Mouse (Mus musculus): ENCODE data around the gene Fyttd1.
"Not testable (repeated sequence)": the region's sequence is repeated elsewhere in the genome, so short reads cannot be mapped to it uniquely, and the experiment has no call there.

The Fyttd1 gene

DNA sequence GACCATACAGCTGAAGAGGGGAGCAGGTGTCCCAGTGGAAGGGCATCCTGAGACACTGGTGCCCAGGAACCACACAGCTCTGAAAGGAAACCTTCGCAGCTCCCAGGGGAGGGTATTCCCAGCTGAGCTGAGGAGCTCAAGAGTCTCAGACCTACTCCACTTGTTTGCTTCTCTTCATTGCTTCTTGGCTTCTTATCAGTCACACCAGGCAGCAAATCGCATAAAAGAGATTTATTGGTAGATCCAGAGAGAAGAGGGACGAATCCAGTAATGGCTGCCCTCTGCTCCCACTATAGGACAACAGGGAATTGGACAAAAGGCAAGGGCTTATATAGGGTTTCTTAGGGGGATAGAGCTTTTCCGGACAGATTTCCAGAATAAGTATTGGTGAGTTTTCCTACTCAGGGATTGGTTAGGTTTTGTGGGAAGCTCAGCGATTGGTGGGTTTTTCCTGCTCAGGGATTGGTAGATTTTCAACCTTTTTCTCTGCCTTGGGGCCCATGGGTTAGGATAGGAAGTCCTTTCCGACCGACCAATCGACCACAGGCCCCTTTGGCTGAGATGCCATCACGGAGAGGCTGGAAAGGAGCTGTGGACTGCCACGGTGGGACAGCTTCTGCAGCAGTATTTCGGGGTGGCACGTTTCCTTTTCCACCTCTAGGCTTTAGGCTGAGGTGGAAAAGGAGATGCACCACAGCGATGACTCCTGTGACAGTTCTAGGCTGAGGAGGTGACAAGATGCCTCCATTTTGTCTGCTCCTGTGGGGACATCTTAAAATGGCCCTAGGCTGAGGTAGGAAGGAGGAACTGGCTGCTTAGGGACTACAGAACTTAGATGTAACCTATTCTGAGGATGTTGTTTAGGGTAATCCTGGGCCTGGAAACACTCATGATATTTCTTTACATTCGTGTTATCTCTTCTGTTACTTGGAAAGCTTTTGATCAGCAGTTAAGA is 1.9 kb downstream of the Fyttd1 start:
- no peak for DNase-seq (ENCODE audit: low spot score)

DNA sequence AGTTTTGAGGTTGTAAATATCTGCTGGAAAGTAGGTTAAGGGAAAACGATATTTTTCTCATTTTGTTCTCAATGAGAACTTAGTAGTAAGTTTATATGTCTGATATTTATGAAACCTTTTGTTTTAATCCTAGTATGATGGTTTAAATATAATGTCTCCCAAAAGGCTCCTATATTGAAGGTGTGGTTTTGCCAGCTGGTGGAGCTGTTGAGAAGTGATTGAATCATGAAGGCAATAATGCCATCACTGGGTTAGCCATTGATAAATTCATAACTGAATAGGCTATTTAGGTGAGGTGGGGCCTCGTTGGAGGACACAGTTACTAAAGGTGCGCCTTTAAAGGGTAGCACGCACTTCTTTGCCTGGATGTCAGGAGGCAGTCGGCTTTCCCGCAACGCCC is 4.2 kb downstream of the Fyttd1 start:
- DNase-seq (ENCODE audit: low spot score) = no peak

DNA sequence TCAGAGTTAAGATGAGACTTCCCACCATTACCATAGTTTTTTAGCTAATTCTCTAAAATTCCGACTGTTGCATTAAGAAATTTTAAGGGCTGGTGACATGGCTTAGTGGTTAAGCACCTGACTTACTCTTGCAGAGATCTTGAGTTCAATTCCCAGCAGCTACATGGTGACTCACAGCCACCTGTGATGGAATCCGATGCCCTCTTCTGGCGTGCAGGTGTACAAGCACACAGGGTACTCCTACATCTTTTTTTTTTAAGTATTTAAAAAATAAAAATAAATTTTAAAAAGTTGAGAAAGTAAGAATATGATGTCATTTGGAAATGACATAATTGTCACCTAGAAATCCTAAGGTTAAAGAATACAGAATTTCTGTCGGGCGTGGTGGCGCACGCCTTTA is 10.7 kb downstream of the Fyttd1 start:
- DNase-seq (ENCODE audit: low spot score) = no peak

DNA sequence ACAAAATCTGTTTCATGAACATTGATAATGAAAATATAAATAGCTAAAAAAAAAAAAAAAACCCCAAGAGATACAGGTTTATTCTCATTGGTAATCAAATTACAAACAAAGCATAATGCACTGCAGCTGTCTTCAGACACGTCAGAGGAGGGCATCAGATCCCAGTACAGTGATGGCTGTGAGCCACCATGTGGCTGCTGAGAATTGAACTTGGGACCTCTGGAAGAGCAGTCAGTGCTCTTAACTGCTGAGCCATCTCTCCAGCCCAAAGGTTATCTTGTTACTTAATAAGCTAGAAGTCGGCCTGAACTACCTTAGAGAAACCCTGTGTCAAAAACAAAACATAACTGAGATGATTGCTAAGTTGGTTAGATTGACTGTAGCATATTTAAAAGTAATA is 12.6 kb downstream of the Fyttd1 start:
- DNase-seq (ENCODE audit: low spot score) = no peak

DNA sequence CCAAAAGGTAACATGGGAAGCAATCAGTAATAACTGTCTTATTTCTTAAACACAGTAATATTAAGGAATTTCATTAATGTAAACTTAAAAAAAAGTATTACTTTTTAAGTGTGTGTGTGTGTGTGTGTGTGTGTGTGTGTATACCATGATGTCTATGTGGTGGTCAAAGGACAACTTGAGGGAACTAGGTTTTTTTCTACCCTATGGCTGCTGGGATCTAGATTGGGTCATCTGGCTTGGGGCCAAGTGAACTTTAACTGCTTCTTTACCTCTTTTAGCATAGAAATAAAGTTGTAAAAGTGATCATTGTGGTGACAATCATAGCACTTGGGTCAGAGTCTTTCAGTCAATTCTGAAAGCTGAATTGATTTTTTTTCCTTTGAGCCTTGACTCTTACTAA is 18.8 kb downstream of the Fyttd1 start:
- no peak for DNase-seq (ENCODE audit: low spot score)

DNA sequence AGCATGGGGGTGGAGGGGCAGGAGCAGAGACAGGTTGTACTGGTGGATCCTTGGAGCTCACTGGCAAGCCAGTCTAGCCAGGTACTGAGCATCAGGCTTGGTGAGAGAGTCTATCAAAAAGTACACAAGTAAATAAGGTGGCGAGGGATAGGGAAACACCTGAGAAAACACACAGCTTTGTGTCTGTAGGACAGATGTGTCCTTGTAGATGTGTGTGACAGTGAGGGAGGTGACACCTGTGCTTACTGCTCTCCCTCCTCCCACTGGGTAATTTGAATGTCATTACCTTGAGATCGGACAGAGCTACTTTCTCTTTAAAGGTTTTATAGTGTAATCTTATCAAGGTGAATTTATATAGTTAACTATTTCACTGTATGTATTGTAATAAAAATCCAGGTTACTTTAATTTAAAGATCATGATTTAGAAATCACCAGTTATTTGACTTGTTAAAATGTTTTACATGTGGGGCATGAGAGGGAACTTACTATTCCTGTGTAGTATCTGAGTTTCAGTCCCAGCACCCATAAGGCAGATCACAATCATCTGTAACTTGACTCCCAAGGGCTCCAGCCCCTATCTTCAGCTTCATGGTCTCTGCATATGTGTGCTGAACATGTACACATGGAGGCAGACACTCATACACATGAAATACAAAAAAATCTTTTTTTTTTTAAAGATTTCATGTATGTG is 24.2 kb downstream of the Fyttd1 start:
- no peak for DNase-seq (ENCODE audit: low spot score)

DNA sequence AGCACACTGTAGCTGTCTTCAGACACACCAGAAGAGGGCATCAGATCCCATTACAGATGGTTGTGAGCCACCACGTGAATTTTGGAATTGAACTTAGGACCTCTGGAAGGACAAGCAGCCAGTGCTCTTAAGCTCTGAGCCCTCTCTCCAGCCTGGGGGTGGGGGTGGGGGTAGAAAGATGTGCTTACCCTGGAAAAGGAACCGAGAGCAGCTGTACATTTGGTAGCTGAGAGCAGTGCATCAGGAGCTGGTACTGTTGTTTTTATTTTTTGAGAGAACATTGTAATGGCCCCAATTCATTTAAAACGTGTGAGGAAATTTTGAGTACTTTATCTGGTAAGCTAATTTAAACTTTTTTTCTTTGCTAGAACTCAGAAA is 24.7 kb downstream of the Fyttd1 start:
- DNase-seq (ENCODE audit: low spot score) = no peak

DNA sequence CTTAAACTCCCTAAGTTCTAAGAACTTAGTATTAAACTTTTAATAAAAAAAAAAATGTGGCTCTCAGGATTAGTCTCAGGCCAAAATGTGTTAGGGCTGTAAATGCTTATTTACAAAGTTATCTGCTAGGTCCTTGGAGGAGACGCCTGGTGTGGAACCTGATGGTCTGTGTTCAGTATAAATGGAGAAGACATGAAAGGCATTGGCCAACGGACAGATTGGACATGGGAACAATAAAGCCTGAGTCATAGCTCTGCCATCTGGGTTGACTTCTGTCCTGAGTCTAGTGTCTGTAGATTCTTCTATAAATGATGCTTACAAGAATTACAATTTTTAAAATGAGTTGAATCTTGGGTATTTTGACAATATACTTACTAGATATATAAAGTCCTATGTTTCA is 28.9 kb downstream of the Fyttd1 start:
- DNase-seq (ENCODE audit: low spot score) = no peak

DNA sequence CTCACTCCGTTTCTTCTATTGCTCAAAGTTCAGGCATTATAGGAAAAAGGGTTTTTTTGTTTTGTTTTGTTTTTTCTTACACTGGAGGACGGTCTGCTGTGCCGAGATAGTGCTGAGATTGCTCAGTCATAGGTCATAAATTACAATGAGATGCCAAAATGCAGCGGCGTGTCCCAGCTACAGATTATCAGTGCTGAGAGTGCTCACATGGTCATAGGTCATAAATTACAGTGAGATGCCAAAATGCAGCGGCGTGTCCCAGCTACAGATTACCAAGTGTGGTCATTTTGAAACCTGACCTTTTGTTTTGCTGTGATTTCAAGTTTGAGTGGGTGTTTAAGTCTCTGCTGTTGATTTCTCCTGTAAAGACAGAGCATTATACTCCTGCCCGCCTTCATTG is 29.4 kb downstream of the Fyttd1 start:
- no peak for DNase-seq (ENCODE audit: low spot score)

DNA sequence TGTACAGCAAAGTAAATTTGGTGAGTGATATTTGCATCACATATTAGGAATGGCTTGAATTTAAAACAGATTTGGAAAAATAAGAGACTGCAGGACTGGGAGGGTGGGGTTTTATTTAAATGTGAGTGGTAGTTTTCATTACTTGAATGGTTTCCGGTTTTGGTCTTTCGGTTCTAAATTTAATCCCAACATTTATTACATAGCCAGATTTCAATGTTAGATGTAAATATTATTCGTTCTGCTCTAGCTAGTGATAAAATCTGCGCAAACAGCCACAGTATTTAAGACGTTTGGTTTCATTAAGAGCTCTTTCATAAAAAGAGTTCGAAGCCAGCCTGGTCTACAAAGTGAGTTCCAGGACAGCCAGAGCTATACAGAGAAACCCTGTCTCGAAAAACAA is 35.9 kb downstream of the Fyttd1 start:
- no peak for DNase-seq (ENCODE audit: low spot score)

DNA sequence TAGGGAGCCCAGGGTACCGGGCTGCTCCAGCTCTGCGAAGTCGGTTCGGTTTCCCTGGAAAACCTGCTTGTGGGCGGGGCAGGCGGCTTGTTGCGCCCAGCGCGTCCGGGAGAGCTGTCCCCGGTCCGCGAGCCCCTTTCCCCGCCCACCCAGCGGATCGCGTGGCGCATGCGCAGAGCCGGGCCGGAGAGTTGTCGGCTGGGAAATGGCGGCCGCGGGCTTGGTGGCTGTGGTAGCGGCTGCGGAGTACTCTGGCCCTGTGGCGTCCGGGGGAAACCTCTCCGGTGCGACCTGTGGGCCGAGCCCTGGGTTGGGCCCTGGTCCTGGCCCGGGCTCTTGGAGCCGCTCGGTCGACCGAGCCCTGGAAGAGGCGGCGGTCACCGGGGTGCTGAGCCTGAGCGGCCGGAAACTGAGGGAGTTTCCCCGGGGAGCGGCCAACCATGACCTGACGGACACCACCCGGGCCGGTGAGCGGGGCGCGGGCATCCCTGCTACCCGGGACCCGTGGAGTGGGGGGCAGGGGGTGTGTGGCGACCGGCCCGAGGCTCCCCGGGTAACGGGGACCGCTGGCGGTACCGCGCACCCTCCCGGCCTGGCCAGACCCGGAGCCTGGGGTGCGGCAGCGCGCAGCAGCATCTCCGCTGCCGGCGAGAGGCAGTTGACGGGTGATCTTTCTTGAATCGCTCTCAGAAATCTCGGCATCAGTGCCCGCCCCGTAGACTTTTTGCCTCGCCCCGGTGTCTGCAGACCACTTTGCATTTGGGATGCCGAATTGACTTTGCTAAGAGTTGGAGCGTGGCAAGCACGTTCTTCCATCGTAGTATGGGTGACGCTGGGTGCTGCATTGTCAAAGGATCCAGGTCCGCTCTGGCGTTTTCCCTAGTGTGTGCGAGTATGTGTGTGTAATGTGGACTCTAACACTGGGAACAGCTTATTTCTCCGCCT is 36.9 kb downstream of the Fyttd1 start, which contains the start of gene Lrch3:
Lrch3 (plus strand) TSS at position 164 of the 945 bp plus-strand sequence.
- peak; percentile 91 for DNase-seq (ENCODE audit: low spot score)

DNA sequence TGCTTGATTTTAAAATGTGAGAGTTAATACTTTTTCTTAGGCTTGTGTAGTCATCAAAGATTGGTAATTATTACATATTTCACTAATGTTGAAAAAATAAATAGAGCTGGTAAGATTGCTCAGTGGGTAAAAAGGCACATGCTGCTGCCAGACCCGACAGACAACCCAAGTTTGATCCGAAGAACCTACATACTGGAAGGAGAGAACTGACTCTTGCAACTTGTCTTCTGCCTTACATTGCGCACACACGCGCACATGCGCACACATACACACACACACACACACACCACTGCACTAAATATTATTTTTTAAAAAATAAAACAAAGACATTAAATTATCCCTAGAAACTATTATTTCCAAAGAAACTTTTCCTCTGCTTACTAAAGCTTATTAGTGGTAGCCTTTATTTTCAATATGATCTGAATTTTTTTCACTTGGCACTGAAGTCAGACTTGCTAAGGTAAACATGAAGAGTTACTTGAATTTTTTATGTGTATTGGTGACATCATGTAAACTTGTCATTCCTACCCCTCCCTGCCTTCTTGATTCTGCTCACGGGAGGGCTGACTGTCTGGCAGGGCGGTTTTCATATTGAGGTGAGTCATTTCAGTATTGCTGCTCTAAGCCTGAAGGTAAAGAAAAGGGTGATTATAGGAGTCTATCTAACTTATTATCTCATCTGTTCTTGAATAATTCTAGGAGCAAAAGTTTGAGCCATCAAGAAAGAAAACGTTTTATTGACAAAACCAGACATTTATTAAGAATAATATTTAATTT is 38.2 kb downstream of the Fyttd1 start:
- DNase-seq (ENCODE audit: low spot score) = no peak

DNA sequence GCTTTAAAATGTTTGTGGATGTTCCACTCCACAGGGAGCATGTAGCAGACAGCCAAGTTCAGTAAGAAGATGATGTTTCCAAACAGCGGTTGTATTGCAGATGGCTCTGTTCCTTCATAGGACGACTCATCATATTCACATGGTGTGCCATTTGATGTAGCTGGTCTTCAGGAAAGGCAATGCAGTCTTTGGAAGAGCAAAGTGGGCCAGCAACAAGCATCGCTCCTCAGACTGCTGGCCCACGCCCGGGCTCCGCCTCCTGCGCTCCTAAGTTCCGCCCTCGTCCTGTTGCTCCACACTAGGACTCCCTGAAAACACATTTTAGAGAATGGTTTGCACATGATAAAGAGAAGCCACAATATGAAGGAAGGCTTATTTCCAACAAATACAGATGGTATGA is 49.3 kb downstream of the Fyttd1 start:
- not testable (repeated sequence) for DNase-seq (ENCODE audit: low spot score)

DNA sequence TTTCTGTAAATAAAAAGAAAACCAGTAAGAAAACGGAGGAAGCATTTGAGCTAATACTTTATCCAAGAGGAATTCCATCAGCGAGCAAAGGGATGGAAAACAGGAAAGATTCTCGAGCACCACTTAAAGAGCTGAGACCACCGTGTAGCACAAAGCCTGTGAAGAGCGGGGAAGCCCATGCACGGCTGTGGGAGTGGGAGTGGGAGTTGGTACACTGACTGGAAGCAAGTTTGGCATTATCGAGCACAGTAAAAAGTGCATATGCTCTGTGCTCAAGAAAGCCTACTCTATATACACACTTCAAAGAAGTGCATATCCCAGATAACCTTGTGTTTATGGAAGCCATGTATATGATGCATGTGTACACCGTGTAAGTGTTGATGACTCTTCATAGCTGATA is 49.7 kb downstream of the Fyttd1 start:
- no peak for DNase-seq (ENCODE audit: low spot score)

DNA sequence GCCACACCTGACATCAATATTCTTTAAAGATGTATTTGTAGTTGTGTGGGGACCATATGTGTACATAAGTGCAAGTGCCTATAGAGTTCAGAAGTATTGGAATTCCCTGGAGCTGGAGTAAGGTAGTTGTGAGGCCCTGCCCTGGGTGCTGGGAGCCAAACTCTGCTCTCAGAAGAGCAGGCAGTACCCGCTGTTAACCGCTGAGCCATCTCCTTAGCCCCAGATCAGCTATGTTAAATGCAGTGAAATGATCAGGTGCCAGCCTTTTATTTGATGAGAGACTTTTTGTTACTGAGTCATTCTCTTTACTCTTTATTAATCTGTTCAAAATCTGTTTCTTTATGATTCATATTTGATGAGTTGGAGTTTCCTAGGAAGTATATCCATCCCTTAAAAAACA is 52.6 kb downstream of the Fyttd1 start:
- no peak for DNase-seq (ENCODE audit: low spot score)

DNA sequence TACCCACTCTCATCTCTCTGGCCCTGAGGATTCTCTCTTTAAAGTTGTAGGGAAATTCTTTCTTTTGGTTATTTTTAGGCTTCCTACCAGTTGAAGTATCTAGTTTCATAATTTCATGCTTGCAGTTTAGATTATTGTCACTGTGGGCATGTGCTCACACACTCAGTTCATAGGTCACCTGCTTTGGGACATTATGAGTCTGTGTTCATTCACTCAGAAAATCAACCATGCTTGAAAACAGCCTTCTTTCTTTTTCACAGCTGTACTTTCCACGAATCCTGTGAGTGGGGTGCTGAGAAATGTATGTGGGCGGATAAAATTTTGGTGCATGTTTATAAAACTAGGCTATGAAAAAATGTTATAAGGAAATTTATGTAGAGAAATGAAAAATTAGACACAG is 57.2 kb downstream of the Fyttd1 start:
- DNase-seq (ENCODE audit: low spot score) = no peak

DNA sequence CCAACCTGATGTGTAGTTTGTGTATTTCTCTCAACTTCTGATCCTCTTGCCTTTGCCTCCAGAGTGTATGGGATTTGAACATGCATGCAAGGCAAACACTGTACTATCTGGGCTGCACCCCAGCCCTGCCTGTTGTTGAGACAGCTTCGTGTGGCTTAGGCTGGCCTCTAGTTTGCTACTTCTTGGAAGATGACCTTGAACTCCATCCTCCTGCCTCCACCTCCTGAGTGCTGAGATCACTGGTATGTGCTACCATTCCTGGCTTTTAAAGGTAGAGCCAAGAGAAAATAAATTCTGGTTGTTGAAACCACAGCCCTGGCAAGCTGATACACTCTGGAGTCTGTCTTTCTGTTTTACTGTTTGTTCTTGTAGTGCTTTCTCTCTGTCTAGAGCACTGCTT is 57.8 kb downstream of the Fyttd1 start:
- no peak for DNase-seq (ENCODE audit: low spot score)

DNA sequence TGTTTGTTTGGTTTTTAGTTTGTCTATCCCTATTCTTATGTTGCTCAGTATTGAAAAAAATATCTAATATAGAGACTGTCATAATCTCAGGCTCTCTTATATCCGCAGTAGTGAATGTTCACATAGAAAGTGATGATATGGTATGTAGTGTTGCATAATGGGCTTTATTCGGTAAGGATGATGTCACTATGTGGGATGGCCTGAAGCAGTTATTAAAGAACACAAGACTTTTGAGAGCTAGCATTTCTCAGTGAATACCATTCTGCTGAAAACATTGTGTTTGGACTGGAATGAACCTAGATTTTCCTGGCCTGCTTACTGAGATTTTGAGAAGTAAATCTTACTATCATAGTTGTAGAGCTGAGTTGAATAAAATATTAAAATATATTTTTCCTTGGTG is 60.1 kb downstream of the Fyttd1 start:
- DNase-seq (ENCODE audit: low spot score) = no peak

DNA sequence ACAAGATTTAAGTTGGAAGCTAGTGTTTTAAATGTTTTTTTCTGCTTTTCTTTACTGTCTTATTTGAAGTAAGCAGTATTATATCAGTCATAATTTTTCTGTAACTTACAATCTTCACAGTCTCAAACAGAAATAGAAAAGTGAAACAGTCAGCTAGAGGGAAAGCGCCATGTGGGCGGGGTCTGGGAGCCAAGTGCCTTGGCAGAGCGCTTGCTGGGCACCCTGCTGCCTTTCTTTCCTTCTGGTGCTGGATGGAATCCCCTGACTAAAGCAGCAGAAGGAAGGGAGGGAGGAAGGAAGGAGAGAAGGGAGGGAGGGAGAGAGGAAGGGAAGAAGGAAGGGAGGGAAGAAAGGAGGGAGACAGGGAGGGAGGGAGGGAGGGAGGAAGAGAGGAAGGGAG is 62.0 kb downstream of the Fyttd1 start:
- peak; percentile 41 for DNase-seq (ENCODE audit: low spot score)

DNA sequence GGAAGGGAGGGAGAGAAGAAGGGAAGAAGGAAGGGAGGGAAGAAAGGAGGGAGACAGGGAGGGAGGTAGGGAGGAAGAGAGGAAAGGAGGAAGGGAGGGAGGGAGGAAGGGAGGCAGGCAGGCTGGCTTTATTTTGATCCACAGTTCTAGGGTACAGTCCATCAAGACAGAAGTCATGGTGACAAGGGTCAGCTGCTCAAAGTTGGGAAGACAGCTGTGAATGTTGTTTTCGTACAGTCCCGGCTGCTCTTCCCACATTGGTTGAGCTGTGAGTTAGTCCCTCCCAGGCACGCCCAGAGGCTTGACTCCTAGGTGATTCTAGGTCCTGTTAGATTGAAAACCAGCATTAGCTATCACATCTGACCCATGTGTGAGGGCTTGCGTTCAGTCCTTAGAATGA is 62.4 kb downstream of the Fyttd1 start:
- DNase-seq (ENCODE audit: low spot score) = not testable (repeated sequence)

DNA sequence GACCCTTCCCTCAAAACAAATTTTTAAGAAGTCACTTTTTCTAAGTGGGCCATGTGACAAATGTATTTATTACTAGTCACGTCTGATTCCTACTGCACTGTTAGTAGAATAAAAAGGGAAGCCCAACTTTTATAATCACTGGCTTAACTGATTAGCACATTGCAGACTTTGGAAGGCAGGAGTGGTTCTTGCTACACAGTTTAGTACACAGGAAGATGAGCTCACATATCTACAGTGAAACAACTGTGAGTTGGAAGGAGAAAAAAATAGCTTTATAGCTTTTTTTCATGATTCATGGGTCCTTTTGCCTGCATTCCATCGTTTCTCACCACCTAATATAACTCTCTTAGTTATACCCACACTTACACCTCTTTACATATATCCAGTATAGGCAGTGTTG is 63.9 kb downstream of the Fyttd1 start:
- DNase-seq (ENCODE audit: low spot score) = not testable (repeated sequence)

DNA sequence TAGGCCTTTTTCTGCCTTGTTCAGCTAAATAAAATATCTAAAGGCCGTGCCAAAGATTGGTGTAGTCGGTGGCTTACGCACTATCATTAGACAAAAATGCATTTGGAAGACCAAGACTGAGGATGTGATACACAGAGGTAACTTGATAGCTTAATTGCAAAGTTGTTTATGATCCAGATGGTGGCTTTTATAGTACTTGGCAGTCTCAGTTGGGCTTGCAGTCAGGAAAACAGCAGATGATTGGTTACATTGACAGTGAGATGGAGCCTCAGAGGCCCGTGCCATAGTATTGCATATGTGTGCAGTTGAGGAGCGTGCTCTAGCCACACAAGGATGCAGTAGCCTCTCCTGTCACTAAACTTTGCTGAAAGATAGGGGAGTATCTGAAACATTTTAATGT is 65.4 kb downstream of the Fyttd1 start:
- DNase-seq (ENCODE audit: low spot score) = no peak

All from layer of hippocampus, adult 11-12 months (tissue).